Mouse (Mus musculus) midbrain, postnatal 0 days (tissue): ENCODE measurements around the gene Itpkb. TPM values are rescaled to one million over a fixed set of nuclear protein-coding genes. Genes with fewer than 3 reads are reported as not detected.
"Not testable (repeated sequence)": the region's sequence is repeated elsewhere in the genome, so short reads cannot be mapped to it uniquely, and the experiment has no call there.

ENCODE experiments used
- ATAC-seq: fragments of 200-750 bp; cut with Nextera tagmentation; 2 replicates; pipeline ENCODE4 v1.8.0; 2017; ENCODE audit warnings: moderate number of reproducible peaks, mild to moderate bottlenecking, moderate TSS enrichment, moderate library complexity; ENCODE audit not compliant: low FRiP score
- DNase-seq: peaks from one replicate; pipeline ENCODE4 v3.0.0-alpha.2; 2015; ENCODE audit warnings: low spot score
- H3K27ac ChIP-seq: fragments of 300-500 bp; sonication (generic); 2 replicates; pipeline ENCODE4 v1.5.1; 2014; ENCODE audit warnings: low read depth, mild to moderate bottlenecking, low read length, mixed read lengths
- H3K27me3 ChIP-seq: fragments of 300-500 bp; sonication (generic); 2 replicates; pipeline ENCODE4 v1.6.1; 2014; ENCODE audit warnings: low read length, control low read depth, mixed read lengths; ENCODE audit not compliant: insufficient read depth
- H3K36me3 ChIP-seq: fragments of 300-500 bp; sonication (generic); 2 replicates; pipeline ENCODE4 v1.6.1; 2014; ENCODE audit warnings: low read length, control low read depth, mixed read lengths; ENCODE audit not compliant: insufficient read depth
- H3K4me1 ChIP-seq: fragments of 300-500 bp; sonication (generic); 2 replicates; pipeline ENCODE4 v1.6.1; 2014; ENCODE audit warnings: mild to moderate bottlenecking, control low read depth, antibody characterized with exemption, low read length, mixed read lengths; ENCODE audit not compliant: insufficient read depth
- H3K4me2 ChIP-seq: fragments of 300-500 bp; sonication (generic); 2 replicates; pipeline ENCODE4 v1.6.1; 2014; ENCODE audit warnings: low read depth, mild to moderate bottlenecking, low read length, mixed read lengths; ENCODE audit not compliant: poor library complexity, severe bottlenecking
- H3K4me3 ChIP-seq: fragments of 300-500 bp; sonication (generic); 2 replicates; pipeline ENCODE4 v1.5.1; 2014; ENCODE audit warnings: low read depth, mild to moderate bottlenecking, low read length, moderate library complexity
- H3K9ac ChIP-seq: fragments of 300-500 bp; sonication (generic); replicated peaks from 2 replicates; pipeline ENCODE4 v1.6.1; 2014; ENCODE audit warnings: mild to moderate bottlenecking, low read length, moderate library complexity, mixed read lengths; ENCODE audit not compliant: poor library complexity, severe bottlenecking
- H3K9me3 ChIP-seq: fragments of 300-500 bp; sonication (generic); 2 replicates; pipeline ENCODE4 v1.6.1; 2016; ENCODE audit warnings: low read length, control low read depth
- CTCF ChIP-seq: IDR thresholded peaks from 2 replicates; pipeline ENCODE4 v1.5.1; 2016; ENCODE audit warnings: antibody characterized with exemption, mild to moderate bottlenecking
- WGBS: fragments of 180-500 bp; shearing (Covaris S2); extraction: QIAGEN DNeasy Blood & Tissue Kit; methylation state at CpG from one replicate; pipeline ENCODE4 v1.1.7; 2014; 5-methylcytosine and 5-hydroxymethylcytosine counted together
- polyA plus RNA-seq: library from polyadenylated mRNA; unstranded; fragments of >200 nt; fragmentation: Nextera tagmentation; extraction: Ambion mirVana; gene quantifications from 2 replicates; pipeline ENCODE4 v1.2.1, GENCODE M21; 2015
- total RNA-seq: library from RNA; depleted of rRNA; stranded (reverse); fragments of >200 nt; gene quantifications from 2 replicates; pipeline ENCODE4 v1.2.3, GENCODE M21; 2014

Gene Itpkb
- total and polyA plus RNA-seq, 2 experiments from 2014 or later, result 2.2 to 13.9 TPM

DNA sequence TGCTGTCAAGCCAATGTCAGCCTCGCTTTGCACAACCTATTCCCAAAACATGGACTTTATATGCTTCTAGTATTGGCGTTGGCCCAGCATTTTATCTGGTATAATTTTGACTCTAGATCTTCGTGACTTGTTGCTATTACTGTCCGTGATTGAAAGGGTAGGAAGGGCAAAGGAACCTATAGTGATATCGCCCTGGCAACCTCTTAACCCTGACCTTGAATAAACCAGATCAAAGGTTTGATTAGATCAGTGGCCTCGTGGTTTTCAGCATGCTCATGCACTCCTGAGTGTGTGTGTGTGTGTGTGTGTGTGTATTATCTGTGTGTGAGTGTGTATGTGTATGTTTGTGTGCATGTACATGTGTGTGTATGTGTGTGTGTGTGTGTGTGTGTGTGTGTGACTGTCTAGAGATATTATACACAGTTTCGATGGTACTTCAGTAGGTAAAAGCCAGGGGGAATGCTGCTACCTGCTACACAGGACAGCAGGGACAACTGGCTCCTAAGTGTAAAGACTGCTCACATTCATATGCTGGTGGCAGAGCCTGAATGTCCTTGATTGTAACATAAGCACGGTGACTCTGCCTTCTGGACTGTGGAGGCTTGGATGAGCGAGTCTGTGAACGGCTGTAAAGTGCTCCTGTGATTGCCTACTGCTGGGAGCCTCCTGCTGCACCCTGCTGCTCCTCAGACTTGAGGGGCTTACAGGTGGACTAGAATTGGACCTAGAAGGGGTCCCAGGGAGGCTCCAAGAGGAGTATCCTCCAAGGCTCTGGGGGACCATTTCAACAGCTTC is 40.8 kb downstream of the Itpkb start:
- Histone ChIP-seq H3K27ac (no peak overlapping the region), H3K27me3 (no peaks in the 10 kb centered on the region), H3K4me3 (no peak overlapping the region), H3K4me1 (peaks cover 10% of the 10 kb centered on the region), H3K36me3 (no peaks in the 10 kb centered on the region), H3K9ac (no peak overlapping the region), H3K9me3 (no peaks in the 10 kb centered on the region), H3K4me2 (no peak overlapping the region)
- no peak for DNase-seq
- WGBS, result 73% methylated on average over 10 of the region's 10 CpGs
- ATAC-seq, result no peak
- TF ChIP-seq CTCF, result no peak

DNA sequence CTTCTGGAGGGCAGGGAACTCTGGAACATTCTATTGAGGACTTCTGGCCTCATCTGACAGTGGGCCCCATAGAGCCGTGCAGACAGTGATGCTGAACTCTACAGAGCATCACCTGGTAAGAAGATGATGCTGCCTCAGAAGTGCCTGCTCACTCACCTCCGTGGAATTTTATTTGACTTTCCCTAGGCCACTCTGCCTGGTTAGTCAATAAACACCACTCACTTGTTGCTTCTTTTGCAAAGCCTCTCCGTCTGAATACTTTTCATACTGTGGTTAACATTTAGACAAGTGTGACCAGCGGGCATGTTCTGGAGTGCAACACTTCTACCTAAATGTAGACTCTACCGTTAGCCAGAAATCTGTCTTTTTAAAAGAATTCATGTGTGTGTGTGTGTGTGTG is 42.0 kb downstream of the Itpkb start:
- H3K9ac ChIP-seq, H3K27ac ChIP-seq, ATAC-seq, DNase-seq, H3K9me3 ChIP-seq, H3K4me3 ChIP-seq, H3K4me1 ChIP-seq, H3K27me3 ChIP-seq, H3K4me2 ChIP-seq, H3K36me3 ChIP-seq: not testable (repeated sequence)
- 91% methylated on average over 5 of the region's 5 CpGs for WGBS

DNA sequence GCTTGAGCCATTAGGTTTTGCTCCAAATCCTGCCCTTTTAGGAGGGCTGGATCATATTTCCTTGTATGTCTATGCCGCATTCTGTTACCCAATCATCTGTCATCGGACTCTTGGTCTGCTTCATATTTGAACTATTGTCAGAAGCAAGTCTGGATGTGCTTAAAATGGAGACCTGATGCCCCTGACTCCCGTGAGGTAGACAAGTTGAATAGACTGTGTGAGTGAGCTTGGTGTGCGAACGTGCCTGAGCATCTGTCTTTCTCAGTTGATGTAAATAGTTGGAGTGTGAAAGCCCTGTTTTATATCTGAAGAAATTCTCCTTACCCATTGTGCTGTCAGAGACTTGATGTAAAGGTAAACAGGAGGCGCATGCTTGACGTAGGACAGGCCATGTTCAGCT is 46.3 kb downstream of the Itpkb start:
- Histone ChIP-seq H3K4me3 (no peak overlapping the region), H3K36me3 (no peaks in the 10 kb centered on the region), H3K4me1 (no peaks in the 10 kb centered on the region), H3K9ac (no peak overlapping the region), H3K27ac (no peak overlapping the region), H3K4me2 (no peak overlapping the region), H3K27me3 (no peaks in the 10 kb centered on the region), H3K9me3 (no peaks in the 10 kb centered on the region)
- DNase-seq (no peak), ATAC-seq (no peak)
- no peak for TF ChIP-seq CTCF
- 88% methylated on average over 7 of the region's 7 CpGs for WGBS

- 80% methylated on average over 3 of the region's 3 CpGs for WGBS
- DNase-seq (no peak), ATAC-seq (no peak)
- Histone ChIP-seq H3K27ac (no peak overlapping the region), H3K9me3 (no peaks in the 10 kb centered on the region), H3K27me3 (no peaks in the 10 kb centered on the region), H3K4me3 (no peak overlapping the region), H3K36me3 (no peaks in the 10 kb centered on the region), H3K4me2 (no peak overlapping the region), H3K9ac (no peak overlapping the region), H3K4me1 (no peaks in the 10 kb centered on the region)
- no peak for TF ChIP-seq CTCF
Measured at GRCm38 (mm10) chr1:180379559-180379958, 49.3 kb downstream of the Itpkb start.

GRCm38 (mm10) chr1:180382358-180382757 is 52.1 kb downstream of the Itpkb start:
- no peaks in the 10 kb centered on the region for H3K9me3 ChIP-seq
- no peaks in the 10 kb centered on the region for H3K4me1 ChIP-seq
- no peaks in the 10 kb centered on the region for H3K27me3 ChIP-seq
- 26% methylated on average over 8 of the region's 8 CpGs for WGBS
- H3K4me2 ChIP-seq, result no peak overlapping the region
- H3K9ac ChIP-seq, result no peak overlapping the region
- no peak overlapping the region for H3K4me3 ChIP-seq
- no peak overlapping the region for H3K27ac ChIP-seq
- ATAC-seq, result no peak
- H3K36me3 ChIP-seq, result no peaks in the 10 kb centered on the region
- TF ChIP-seq CTCF, result no peak
- DNase-seq, result no peak

GRCm38 (mm10) chr1:180383884-180384283 is 53.6 kb downstream of the Itpkb start:
- H3K9me3 ChIP-seq, result no peaks in the 10 kb centered on the region
- H3K27me3 ChIP-seq, result no peaks in the 10 kb centered on the region
- no peak overlapping the region for H3K9ac ChIP-seq
- no peak for DNase-seq
- ATAC-seq, result no peak
- H3K4me3 ChIP-seq, result no peak overlapping the region
- no peak overlapping the region for H3K4me2 ChIP-seq
- 94% methylated on average over 8 of the region's 8 CpGs for WGBS
- no peaks in the 10 kb centered on the region for H3K36me3 ChIP-seq
- H3K27ac ChIP-seq, result no peak overlapping the region
- 0 out of 2 replicates have a peak, but pooled peaks cover 6% of the 10 kb centered on the region for H3K4me1 ChIP-seq
- TF ChIP-seq CTCF, result no peak
